Mouse (Mus musculus) intestine, postnatal 0 days (tissue): ENCODE measurements at regions not wholly inside any gene's neighbourhood (a gene's known extent, or its start where the extent isn't known, plus 50 kb on each side); places are given as distances from the start of the nearest gene placed in this dataset.

Experiments
- ATAC-seq: fragments of 200-750 bp; cut with Nextera tagmentation; 2 replicates; pipeline ENCODE4 v1.8.0; 2017; ENCODE audit warnings: mild to moderate bottlenecking, moderate TSS enrichment, moderate library complexity
- H3K27ac ChIP-seq: fragments of 300-500 bp; sonication (generic); 2 replicates; pipeline ENCODE4 v1.5.1; 2014; ENCODE audit warnings: mild to moderate bottlenecking, low read depth, low read length, moderate library complexity
- H3K27me3 ChIP-seq: fragments of 300-500 bp; sonication (generic); replicated peaks from 2 replicates; pipeline ENCODE4 v1.6.1; 2014; ENCODE audit warnings: low read length, mixed read lengths; ENCODE audit not compliant: control insufficient read depth, insufficient read depth
- H3K36me3 ChIP-seq: fragments of 300-500 bp; sonication (generic); 2 replicates; pipeline ENCODE4 v1.6.1; 2014; ENCODE audit warnings: mild to moderate bottlenecking, moderate library complexity; ENCODE audit not compliant: control insufficient read depth, insufficient read depth
- H3K4me1 ChIP-seq: fragments of 300-500 bp; sonication (generic); replicated peaks from 2 replicates; pipeline ENCODE4 v1.6.1; 2014; ENCODE audit warnings: antibody characterized with exemption, low read length, mixed read lengths; ENCODE audit not compliant: control insufficient read depth, insufficient read depth
- H3K4me2 ChIP-seq: fragments of 300-500 bp; sonication (generic); replicated peaks from 2 replicates; pipeline ENCODE4 v1.6.1; 2014; ENCODE audit warnings: low read depth, mild to moderate bottlenecking, moderate library complexity
- H3K4me3 ChIP-seq: fragments of 300-500 bp; sonication (generic); 2 replicates; pipeline ENCODE4 v1.5.1; 2014; ENCODE audit warnings: low read depth, low read length
- H3K9ac ChIP-seq: fragments of 300-500 bp; sonication (generic); 2 replicates; pipeline ENCODE4 v1.6.1; 2014; ENCODE audit warnings: mild to moderate bottlenecking, low read depth, low read length
- H3K9me3 ChIP-seq: fragments of 300-500 bp; sonication (generic); 2 replicates; pipeline ENCODE4 v1.6.1; 2016; ENCODE audit warnings: mixed run types; ENCODE audit not compliant: control insufficient read depth
- CTCF ChIP-seq: sonication (generic); IDR thresholded peaks from 2 replicates; pipeline ENCODE4 v1.5.1; 2016; ENCODE audit warnings: low read depth, mild to moderate bottlenecking, control low read depth, antibody characterized with exemption, moderate library complexity
- WGBS: fragments of 180-500 bp; shearing (Covaris S2); extraction: QIAGEN DNeasy Blood & Tissue Kit; methylation state at CpG from one replicate; pipeline ENCODE4 v1.1.7; 2014; 5-methylcytosine and 5-hydroxymethylcytosine counted together

DNA sequence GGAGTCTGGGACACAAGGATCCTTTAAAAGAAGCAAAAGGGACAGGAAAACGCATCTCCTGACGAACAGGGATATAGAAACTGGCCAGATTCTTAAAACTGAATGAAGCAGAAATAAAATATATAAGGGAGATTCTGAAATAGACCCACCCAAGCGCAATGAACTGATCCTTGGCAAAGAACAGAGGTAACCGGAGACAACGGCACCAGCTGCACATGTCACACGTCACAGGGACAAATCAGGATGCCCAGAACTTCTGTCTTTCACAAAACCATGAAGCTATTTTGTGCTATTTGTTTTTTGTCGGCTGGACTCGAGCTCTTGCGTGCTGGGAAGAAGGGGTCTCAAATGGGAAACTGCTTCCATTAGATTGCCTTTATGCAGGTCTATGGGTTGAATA, 189.3 kb upstream of the A430005L14Rik start:
- H3K4me2 ChIP-seq: no peak overlapping the region
- no peaks in the 10 kb centered on the region for H3K27me3 ChIP-seq
- H3K4me3 ChIP-seq: no peak overlapping the region
- WGBS: 77% methylated on average over 9 of the region's 9 CpGs
- no peaks in the 10 kb centered on the region for H3K4me1 ChIP-seq
- H3K9me3 ChIP-seq: no peaks in the 10 kb centered on the region
- TF ChIP-seq CTCF: no peak
- H3K27ac ChIP-seq: no peak overlapping the region
- no peak for ATAC-seq
- H3K9ac ChIP-seq: no peak overlapping the region
- H3K36me3 ChIP-seq: no peaks in the 10 kb centered on the region

- no peak for ATAC-seq
Observed at GRCm38 (mm10) chr4:153768350-153768749, 188.7 kb upstream of the A430005L14Rik start.

DNA sequence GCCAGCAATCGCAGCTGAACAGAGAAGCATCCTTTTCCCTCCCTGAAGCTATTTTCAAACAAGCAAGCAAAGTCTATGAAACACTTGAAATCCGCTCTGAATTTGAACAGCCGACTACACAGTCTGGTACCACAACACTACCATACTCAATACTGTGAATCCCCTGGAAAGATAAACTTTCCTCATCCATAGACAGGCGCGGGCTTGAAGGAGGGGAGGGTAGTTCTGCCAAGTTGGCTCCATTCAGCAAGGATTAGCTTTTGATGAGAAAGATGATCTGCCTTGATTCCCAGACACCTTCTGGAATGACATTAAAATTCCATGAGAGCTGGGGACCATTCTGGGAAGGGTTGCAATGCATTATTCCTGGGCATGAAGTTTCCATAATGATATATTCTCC, 186.4 kb upstream of the A430005L14Rik start:
- no peaks in the 10 kb centered on the region for H3K27me3 ChIP-seq
- ATAC-seq: no peak
- 81% methylated on average over 5 of the region's 5 CpGs for WGBS
- H3K27ac ChIP-seq: no peak overlapping the region
- no peak overlapping the region for H3K4me2 ChIP-seq
- no peaks in the 10 kb centered on the region for H3K9me3 ChIP-seq
- no peaks in the 10 kb centered on the region for H3K36me3 ChIP-seq
- no peak overlapping the region for H3K9ac ChIP-seq
- H3K4me3 ChIP-seq: no peak overlapping the region
- TF ChIP-seq CTCF: no peak
- no peaks in the 10 kb centered on the region for H3K4me1 ChIP-seq

More at GRCm38 (mm10) chr4:153768350-153768749, 188.7 kb upstream of the A430005L14Rik start:
- H3K4me2 ChIP-seq: no peak overlapping the region
- H3K9ac ChIP-seq: no peak overlapping the region
- no peaks in the 10 kb centered on the region for H3K4me1 ChIP-seq
- no peaks in the 10 kb centered on the region for H3K9me3 ChIP-seq
- TF ChIP-seq CTCF: no peak
- no peak overlapping the region for H3K27ac ChIP-seq
- no peaks in the 10 kb centered on the region for H3K36me3 ChIP-seq
- no peak overlapping the region for H3K4me3 ChIP-seq
- WGBS: 43% methylated on average over 3 of the region's 3 CpGs
- no peaks in the 10 kb centered on the region for H3K27me3 ChIP-seq

DNA sequence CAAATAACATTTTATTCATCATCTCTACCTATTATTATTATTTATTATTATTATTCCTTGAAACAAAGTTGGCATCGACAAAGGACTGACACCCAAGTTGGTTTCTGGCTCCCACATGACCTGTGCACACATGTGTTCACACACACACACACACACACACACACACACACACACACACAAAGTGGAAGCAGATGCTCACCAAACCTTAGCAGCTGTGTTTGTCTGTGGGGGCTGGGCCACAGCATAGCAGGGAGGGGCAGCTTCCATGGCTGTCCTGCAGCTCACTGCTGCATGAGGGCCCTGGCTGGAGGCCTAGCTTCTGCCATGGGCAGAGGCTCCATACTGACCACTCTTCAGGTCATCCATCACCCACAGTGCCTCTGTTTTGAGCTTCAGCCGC, 176.5 kb upstream of the A430005L14Rik start:
- TF ChIP-seq CTCF: no peak
- Histone ChIP-seq H3K27me3 (no peaks in the 10 kb centered on the region), H3K36me3 (no peaks in the 10 kb centered on the region), H3K9ac (no peak overlapping the region), H3K9me3 (no peaks in the 10 kb centered on the region), H3K27ac (no peak overlapping the region), H3K4me1 (no peaks in the 10 kb centered on the region), H3K4me3 (no peak overlapping the region), H3K4me2 (no peak overlapping the region)
- 71% methylated on average over 2 of the region's 2 CpGs for WGBS
- ATAC-seq: no peak

DNA sequence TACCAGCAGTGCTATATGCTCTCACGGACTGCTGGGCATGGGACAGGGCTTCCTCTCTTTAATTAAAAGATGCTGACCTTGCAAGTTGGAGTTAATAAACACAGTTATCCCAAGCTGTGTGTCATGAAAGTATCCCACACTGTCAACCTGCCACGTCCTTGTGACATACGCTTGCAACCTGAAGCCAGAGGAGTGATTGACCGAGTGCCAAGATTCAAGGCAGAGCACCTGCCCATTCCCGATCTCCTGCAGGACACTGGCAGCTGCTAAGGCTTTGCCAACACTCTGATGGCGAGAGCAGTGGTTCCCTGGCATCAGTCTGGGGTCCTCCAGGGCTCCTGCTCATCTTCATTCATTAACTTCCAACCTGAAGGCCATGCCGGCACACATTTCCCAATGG, 175.8 kb upstream of the A430005L14Rik start:
- ATAC-seq: no peak
- Histone ChIP-seq H3K9me3 (no peaks in the 10 kb centered on the region), H3K27ac (no peak overlapping the region), H3K4me1 (no peaks in the 10 kb centered on the region), H3K4me3 (no peak overlapping the region), H3K36me3 (no peaks in the 10 kb centered on the region), H3K9ac (no peak overlapping the region), H3K4me2 (no peak overlapping the region), H3K27me3 (no peaks in the 10 kb centered on the region)
- 80% methylated on average over 7 of the region's 7 CpGs for WGBS
- no peak for TF ChIP-seq CTCF

- Histone ChIP-seq H3K9me3 (no peaks in the 10 kb centered on the region), H3K27ac (no peak overlapping the region), H3K27me3 (no peaks in the 10 kb centered on the region), H3K4me1 (no peaks in the 10 kb centered on the region), H3K36me3 (no peaks in the 10 kb centered on the region), H3K4me2 (no peak overlapping the region), H3K9ac (no peak overlapping the region), H3K4me3 (no peak overlapping the region)
- no peak for ATAC-seq
- 80% methylated on average over 10 of the region's 10 CpGs for WGBS
- no peak for TF ChIP-seq CTCF
Observed at GRCm38 (mm10) chr4:153781981-153782521, 175.0 kb upstream of the A430005L14Rik start.

GRCm38 (mm10) chr4:153784401-153784800, 172.6 kb upstream of the A430005L14Rik start:
- TF ChIP-seq CTCF: no peak
- Histone ChIP-seq H3K4me1 (no peaks in the 10 kb centered on the region), H3K4me2 (no peak overlapping the region), H3K27ac (no peak overlapping the region), H3K36me3 (no peaks in the 10 kb centered on the region), H3K27me3 (no peaks in the 10 kb centered on the region), H3K9me3 (no peaks in the 10 kb centered on the region), H3K9ac (no peak overlapping the region), H3K4me3 (no peak overlapping the region)
- no peak for ATAC-seq
- WGBS: 86% methylated on average over 11 of the region's 11 CpGs
